Mouse (Mus musculus) thymus, postnatal 4 days (tissue): ENCODE results near the gene L1cam.

ENCODE experiments used
- DNase-seq: peaks from one replicate; pipeline ENCODE4 v3.0.0; 2021

Gene L1cam

GRCm38 (mm10) chrX:73875881-73876280 lies 20.0 kb downstream of the L1cam start:
- no peak for DNase-seq

GRCm38 (mm10) chrX:73871956-73872355 lies 23.9 kb downstream of the L1cam start:
- no peak for DNase-seq

GRCm38 (mm10) chrX:73871474-73871873 lies 24.4 kb downstream of the L1cam start:
- DNase-seq = no peak

GRCm38 (mm10) chrX:73869334-73869733 lies 26.6 kb downstream of the L1cam start:
- DNase-seq = peak; percentile 70

- no peak for DNase-seq
Measured at GRCm38 (mm10) chrX:73867852-73868251, 28.1 kb downstream of the L1cam start.

- DNase-seq = no peak
Measured at GRCm38 (mm10) chrX:73867256-73867655, 28.6 kb downstream of the L1cam start.

- no peak for DNase-seq
Measured at GRCm38 (mm10) chrX:73864692-73865091, 31.2 kb downstream of the L1cam start.

- no peak for DNase-seq
Measured at GRCm38 (mm10) chrX:73855087-73855408, 40.9 kb downstream of the L1cam start.

GRCm38 (mm10) chrX:73854326-73855086 lies 41.4 kb downstream of the L1cam start:
- DNase-seq = no peak

- no peak for DNase-seq
Measured at GRCm38 (mm10) chrX:73836691-73837090, 59.2 kb downstream of the L1cam start.

GRCm38 (mm10) chrX:73835731-73836130 lies 60.2 kb downstream of the L1cam start:
- DNase-seq = no peak

GRCm38 (mm10) chrX:73824185-73825151 lies 71.4 kb downstream of the L1cam start, which contains the start of gene Pdzd4:
Gene Pdzd4 (minus strand): TSS chrX:73824969.
- DNase-seq = peak; percentile 79

- no peak for DNase-seq
Measured at GRCm38 (mm10) chrX:73823747-73824146, 72.2 kb downstream of the L1cam start.

- DNase-seq = no peak
Measured at GRCm38 (mm10) chrX:73816596-73817314, 79.2 kb downstream of the L1cam start.

GRCm38 (mm10) chrX:73815072-73815471 lies 80.8 kb downstream of the L1cam start:
- DNase-seq = peak; percentile 56

GRCm38 (mm10) chrX:73805814-73806213 lies 90.1 kb downstream of the L1cam start:
- DNase-seq = no peak
